Mouse (Mus musculus): ENCODE results near the gene Efna1. TPM values are rescaled to one million over a fixed set of nuclear protein-coding genes. Genes with fewer than 3 reads are reported as not detected.
A peak's percentile ranks its signal among the peaks of the same experiment; 100 is the strongest.

The Efna1 gene
- polyA plus RNA-seq, 1 experiment from 2014 or later = 11.0 TPM

DNA sequence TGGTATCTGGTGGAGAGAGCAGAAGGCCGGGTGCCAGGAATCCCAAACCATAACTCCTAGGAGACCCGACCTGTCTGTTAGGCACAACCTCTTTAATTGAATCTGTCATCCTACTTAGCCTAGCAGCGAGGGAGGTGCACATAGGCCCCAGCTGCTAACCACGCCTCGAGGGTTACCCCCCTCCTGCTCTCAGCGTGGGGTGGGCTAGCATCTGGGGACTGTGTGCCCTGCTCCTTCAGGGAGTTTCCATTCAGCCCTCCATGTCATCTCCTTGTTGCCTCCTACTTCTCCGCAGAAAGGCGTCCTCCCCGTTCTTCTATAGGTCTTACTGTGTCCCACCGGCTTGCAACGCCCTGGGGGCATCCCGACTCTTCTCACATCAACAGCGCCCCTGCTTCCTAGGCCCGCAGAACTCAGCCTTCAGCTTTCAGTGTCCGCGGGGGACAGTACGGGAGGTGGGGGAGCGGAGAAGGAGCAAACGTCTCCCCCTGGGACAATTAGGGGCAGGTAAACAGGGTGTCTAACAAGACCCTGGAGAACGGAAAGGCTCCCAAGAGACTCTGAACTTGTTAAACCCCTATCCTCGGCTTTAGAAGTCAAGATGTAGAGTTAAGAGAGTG, 38.1 kb upstream of the Efna1 start:
- H3K36me3 ChIP-seq = no peaks in the 10 kb centered on the region
- 7% methylated on average over 21 of the region's 21 CpGs for WGBS
- peak overlapping the region; percentile 43 for H3K9ac ChIP-seq (replicated peaks)
- peaks cover 95% of the 10 kb centered on the region for H3K27me3 ChIP-seq
- ATAC-seq (ENCODE audit: low FRiP score, low read depth) = no peak
- peak overlapping the region; percentile 69 for H3K4me3 ChIP-seq
- H3K9me3 ChIP-seq = no peaks in the 10 kb centered on the region
- H3K4me1 ChIP-seq = peaks cover 72% of the 10 kb centered on the region
- no peak overlapping the region; the same call in 1 of the 2 replicates for H3K27ac ChIP-seq (replicated peaks)
- peak overlapping the region; percentile 93 for H3K4me2 ChIP-seq (replicated peaks)

DNA sequence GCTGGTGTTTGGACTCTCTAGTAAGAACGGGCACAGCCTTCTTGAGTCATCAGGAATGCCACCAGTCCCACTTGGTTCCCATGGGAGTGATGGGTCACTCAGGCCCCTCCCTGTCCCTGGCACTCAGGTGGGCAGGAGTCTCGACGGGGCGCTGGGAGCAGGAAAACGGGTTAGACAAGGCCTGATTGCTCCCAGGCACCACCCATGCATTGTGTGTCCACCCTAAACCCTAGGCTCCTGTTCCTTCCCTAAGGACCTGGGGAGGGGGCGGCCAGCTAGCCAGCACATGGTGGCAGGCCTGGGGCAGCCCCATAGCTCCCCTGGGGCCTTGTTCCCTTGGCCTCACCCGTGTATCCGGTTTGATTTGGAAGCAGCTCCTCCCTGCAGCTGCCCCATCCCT, 37.4 kb upstream of the Efna1 start:
- H3K9ac ChIP-seq (replicated peaks) = no peak overlapping the region
- peaks cover 88% of the 10 kb centered on the region for H3K27me3 ChIP-seq
- H3K27ac ChIP-seq (replicated peaks) = no peak overlapping the region
- H3K4me3 ChIP-seq = no peak overlapping the region
- no peaks in the 10 kb centered on the region for H3K9me3 ChIP-seq
- H3K36me3 ChIP-seq = no peaks in the 10 kb centered on the region
- ATAC-seq (ENCODE audit: low FRiP score, low read depth) = no peak
- peaks cover 72% of the 10 kb centered on the region for H3K4me1 ChIP-seq
- WGBS = 72% methylated on average over 8 of the region's 8 CpGs
- no peak overlapping the region for H3K4me2 ChIP-seq (replicated peaks)

DNA sequence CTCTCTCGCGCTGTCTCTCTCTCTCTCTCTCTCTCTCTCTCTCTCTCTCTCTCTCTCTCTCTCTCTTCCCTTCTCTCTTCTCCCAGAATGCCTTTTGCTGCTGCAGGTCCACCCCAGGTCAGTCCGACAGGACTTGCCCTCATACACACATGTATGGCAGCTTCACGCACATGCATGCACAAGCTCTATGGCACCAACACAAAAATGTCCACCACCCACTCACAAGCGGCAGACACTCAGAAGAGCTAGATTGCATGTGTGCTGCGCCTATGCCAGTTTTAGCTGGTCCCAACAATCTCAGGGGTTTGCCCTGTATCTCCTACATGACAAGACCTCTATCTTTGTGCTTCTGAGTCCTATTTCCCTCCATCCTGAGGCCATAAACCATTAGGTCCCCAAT, 36.3 kb upstream of the Efna1 start:
- Histone ChIP-seq H3K9me3 (no peaks in the 10 kb centered on the region), H3K4me2 (replicated peaks) (peak overlapping the region; percentile 25), H3K27me3 (peaks cover 77% of the 10 kb centered on the region), H3K4me1 (peaks cover 63% of the 10 kb centered on the region), H3K27ac (replicated peaks) (no peak overlapping the region), H3K4me3 (no peak overlapping the region), H3K36me3 (no peaks in the 10 kb centered on the region), H3K9ac (replicated peaks) (no peak overlapping the region)
- WGBS = 57% methylated on average over 6 of the region's 6 CpGs
- no peak for ATAC-seq (ENCODE audit: low FRiP score, low read depth)

DNA sequence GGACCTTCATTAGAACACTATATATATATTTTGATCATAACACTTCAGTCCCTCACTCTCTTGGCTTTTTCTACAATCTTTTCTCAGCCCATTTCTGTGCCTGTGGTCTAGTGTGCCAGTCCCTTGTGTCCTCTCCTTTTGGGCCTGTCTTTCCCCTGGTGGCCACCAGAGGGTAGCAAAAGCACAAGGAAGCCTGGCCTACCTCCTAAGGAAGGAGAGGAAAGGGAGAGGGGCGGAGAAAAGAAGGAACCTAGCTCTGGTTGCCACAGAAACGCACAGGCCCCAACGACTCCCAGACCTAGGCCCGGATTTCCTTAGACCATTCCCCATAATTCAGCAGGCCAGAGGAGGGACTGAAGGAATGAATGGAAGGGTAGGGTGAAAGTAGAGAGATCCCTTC, 35.9 kb upstream of the Efna1 start:
- no peaks in the 10 kb centered on the region for H3K9me3 ChIP-seq
- no peak overlapping the region for H3K4me3 ChIP-seq
- 0 out of 2 replicates have a peak, but pooled peaks have one; percentile 21 for ATAC-seq (ENCODE audit: low FRiP score, low read depth)
- 2% methylated on average over 4 of the region's 4 CpGs for WGBS
- H3K9ac ChIP-seq (replicated peaks) = no peak overlapping the region
- peaks cover 59% of the 10 kb centered on the region for H3K4me1 ChIP-seq
- peak overlapping the region; percentile 60 for H3K4me2 ChIP-seq (replicated peaks)
- no peaks in the 10 kb centered on the region for H3K36me3 ChIP-seq
- no peak overlapping the region for H3K27ac ChIP-seq (replicated peaks)
- H3K27me3 ChIP-seq = peaks cover 73% of the 10 kb centered on the region

DNA sequence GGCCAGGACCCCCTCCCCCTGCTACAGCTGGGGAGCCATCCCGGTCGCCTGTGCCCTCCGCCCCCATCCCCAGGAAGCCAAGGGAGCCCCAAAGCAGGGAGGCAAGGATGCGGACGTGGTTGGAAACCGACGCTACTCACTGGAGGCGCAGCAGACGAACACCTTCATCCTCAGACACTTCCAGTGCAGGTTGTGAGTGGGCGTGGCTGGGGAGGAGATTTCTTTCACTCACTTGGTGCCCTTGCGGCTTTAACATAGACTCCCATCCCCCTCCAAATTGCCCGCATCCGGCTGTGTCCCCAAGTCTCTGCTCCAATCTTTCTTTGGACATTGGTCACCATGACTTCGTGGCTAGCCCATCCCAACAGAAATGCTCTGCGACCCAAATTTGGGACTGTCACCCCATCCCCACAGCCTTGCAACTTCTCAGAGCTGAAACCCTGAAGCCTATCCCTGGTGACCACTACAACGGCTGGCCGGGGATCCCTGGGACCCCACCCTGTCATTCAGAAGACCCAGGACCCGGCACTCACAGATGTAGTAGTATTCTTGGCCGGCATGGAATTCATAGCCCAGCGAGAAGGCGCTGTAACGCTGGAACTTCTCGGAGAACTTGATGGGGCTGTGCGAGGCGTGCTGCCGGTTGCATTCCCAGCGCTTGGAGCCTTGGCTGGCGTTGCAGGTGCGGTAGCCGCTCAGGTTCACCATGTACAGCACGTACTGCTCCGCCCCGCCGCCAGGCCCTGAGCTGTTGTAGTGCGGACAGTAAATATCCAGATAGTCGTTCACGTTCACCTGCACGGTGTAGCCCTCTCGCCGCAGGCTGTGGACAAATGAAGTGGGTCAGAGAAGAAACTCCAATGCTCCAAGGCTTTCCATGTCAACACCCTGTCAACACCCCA, 35.2 kb upstream of the Efna1 start:
- Histone ChIP-seq H3K4me2 (replicated peaks) (peak overlapping the region; percentile 60), H3K9ac (replicated peaks) (peak overlapping the region; percentile 39; the same call in 1 of the 2 replicates), H3K27me3 (peaks cover 67% of the 10 kb centered on the region), H3K4me3 (peak overlapping the region; percentile 36), H3K27ac (replicated peaks) (no peak overlapping the region), H3K9me3 (no peaks in the 10 kb centered on the region), H3K4me1 (peaks cover 53% of the 10 kb centered on the region), H3K36me3 (no peaks in the 10 kb centered on the region)
- peak; percentile 12; the same call in 1 of the 2 replicates for ATAC-seq (ENCODE audit: low FRiP score, low read depth)
- WGBS = 8% methylated on average over 40 of the region's 40 CpGs

DNA sequence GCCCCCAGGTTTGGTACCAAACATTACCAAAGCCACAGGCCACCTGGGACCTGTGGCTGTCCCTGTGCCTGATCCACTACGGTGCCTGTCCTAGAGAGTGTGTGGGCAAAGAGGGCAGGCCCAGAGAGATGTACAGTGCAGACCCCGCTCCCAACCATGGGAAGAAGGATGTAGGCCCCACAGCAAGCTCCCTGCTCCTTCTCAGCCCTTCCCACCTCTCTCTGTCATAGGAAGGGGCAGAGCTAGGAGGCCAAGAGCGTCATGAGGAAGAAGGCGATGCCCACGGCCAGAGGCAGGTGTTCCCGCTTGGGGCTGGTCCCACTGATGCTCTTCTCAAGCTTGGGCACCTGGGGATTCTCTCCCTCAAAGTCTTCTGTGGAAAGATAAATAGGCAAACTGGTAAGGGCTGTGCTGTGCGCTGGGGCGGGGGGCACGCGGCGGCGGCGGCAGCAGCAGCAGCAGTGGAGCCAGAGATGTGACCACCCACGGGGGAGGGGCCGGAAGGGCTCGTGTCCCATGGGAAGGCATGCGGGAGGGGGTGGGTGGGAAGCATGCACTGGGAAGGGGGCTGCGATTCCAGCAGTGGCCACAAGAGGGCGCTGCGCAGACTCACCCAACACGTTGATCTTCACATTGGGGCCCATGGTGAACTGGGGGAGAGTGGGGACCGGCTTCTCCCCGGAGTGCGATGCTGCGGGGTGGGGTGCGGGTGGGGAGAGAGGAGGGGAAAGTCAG, 34.4 kb upstream of the Efna1 start:
- peaks cover 44% of the 10 kb centered on the region for H3K4me1 ChIP-seq
- H3K9me3 ChIP-seq = no peaks in the 10 kb centered on the region
- H3K4me3 ChIP-seq = peak overlapping the region; percentile 36
- ATAC-seq (ENCODE audit: low FRiP score, low read depth) = peak; percentile 34
- no peaks in the 10 kb centered on the region for H3K36me3 ChIP-seq
- WGBS = 5% methylated on average over 26 of the region's 26 CpGs
- H3K27ac ChIP-seq (replicated peaks) = no peak overlapping the region
- H3K9ac ChIP-seq (replicated peaks) = peak overlapping the region; percentile 42; the same call in 1 of the 2 replicates
- peak overlapping the region; percentile 60 for H3K4me2 ChIP-seq (replicated peaks)
- peaks cover 58% of the 10 kb centered on the region for H3K27me3 ChIP-seq

DNA sequence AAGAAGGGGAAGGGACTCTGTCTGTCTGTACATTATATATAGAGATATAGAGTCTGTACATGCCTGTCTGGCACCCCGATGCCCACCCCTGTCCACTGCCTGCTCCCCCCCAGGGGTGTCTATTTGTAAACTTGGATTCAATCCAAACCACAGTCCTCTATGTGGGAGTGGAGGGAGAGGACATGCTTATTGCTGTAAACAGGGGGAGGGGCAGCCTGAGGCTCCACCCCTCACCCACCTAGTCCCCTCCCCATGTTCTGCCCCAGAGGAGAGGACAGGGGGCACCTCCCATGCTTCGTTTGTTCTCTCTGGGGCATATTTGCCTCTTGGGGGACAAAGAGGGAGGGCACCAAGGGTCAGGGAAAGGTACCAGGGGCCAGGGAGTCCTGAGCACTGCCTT, 33.8 kb upstream of the Efna1 start:
- H3K9me3 ChIP-seq = no peaks in the 10 kb centered on the region
- no peak overlapping the region for H3K4me3 ChIP-seq
- no peak for ATAC-seq (ENCODE audit: low FRiP score, low read depth)
- H3K9ac ChIP-seq (replicated peaks) = no peak overlapping the region
- peak overlapping the region; percentile 60 for H3K4me2 ChIP-seq (replicated peaks)
- peaks cover 53% of the 10 kb centered on the region for H3K27me3 ChIP-seq
- no peaks in the 10 kb centered on the region for H3K36me3 ChIP-seq
- peaks cover 39% of the 10 kb centered on the region for H3K4me1 ChIP-seq
- 38% methylated on average over 2 of the region's 2 CpGs for WGBS
- H3K27ac ChIP-seq (replicated peaks) = no peak overlapping the region

DNA sequence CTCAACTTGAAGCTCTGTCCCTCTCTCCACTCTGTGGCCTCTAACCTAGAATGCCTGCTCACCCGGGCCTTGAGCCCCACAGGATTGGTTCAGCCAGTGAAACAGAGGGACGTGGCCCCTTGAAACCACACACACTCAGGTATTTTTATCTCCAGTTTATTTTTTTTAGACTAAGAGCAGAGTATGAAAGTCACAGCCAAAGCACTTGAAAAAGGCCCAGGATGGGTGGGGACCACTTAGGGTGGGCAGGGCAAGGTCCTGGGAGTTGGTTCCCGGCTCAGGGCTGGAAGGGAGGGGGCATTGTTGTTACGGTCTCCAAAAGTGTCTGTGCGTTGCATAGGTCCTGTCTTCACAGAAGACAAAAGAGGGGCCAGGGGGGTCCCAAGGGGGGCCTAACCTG, 33.4 kb upstream of the Efna1 start:
- H3K27ac ChIP-seq (replicated peaks) = no peak overlapping the region
- WGBS = 77% methylated on average over 5 of the region's 5 CpGs
- ATAC-seq (ENCODE audit: low FRiP score, low read depth) = no peak

DNA sequence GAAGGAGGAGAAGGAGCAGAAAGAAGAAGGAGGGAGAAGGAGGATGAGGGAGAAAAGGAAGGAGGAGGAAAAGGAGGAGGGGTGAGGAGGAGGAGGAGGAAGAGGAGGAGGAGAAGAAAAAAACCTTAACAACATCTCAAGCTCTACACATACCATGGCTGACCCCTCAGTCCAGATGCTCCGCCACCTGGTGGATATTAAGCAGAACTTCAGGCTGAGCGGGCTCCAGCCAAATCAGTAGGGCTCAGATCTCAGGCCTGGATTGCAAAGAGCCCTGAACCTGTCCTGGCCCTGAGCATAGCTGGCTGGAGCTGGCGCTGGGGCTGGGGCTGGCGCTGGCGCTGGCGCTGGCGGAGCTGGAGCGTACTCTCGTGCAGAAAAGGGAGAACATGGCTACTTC, 27.1 kb upstream of the Efna1 start:
- Histone ChIP-seq H3K36me3 (no peaks in the 10 kb centered on the region), H3K4me1 (no peaks in the 10 kb centered on the region), H3K4me2 (replicated peaks) (no peak overlapping the region), H3K4me3 (no peak overlapping the region), H3K27me3 (peaks cover 4% of the 10 kb centered on the region; the same call in 1 of the 2 replicates), H3K27ac (replicated peaks) (no peak overlapping the region), H3K9ac (replicated peaks) (no peak overlapping the region; the same call in 1 of the 2 replicates), H3K9me3 (no peaks in the 10 kb centered on the region)
- 3% methylated on average over 9 of the region's 9 CpGs for WGBS
- peak; percentile 82; the same call in 1 of the 2 replicates for ATAC-seq (ENCODE audit: low FRiP score, low read depth)

More for the DNA sequence above, 33.4 kb upstream of the Efna1 start:
- Histone ChIP-seq H3K9ac (replicated peaks) (no peak overlapping the region), H3K36me3 (no peaks in the 10 kb centered on the region), H3K4me3 (no peak overlapping the region), H3K27me3 (peaks cover 48% of the 10 kb centered on the region), H3K4me2 (replicated peaks) (no peak overlapping the region), H3K9me3 (no peaks in the 10 kb centered on the region), H3K4me1 (peaks cover 35% of the 10 kb centered on the region)

DNA sequence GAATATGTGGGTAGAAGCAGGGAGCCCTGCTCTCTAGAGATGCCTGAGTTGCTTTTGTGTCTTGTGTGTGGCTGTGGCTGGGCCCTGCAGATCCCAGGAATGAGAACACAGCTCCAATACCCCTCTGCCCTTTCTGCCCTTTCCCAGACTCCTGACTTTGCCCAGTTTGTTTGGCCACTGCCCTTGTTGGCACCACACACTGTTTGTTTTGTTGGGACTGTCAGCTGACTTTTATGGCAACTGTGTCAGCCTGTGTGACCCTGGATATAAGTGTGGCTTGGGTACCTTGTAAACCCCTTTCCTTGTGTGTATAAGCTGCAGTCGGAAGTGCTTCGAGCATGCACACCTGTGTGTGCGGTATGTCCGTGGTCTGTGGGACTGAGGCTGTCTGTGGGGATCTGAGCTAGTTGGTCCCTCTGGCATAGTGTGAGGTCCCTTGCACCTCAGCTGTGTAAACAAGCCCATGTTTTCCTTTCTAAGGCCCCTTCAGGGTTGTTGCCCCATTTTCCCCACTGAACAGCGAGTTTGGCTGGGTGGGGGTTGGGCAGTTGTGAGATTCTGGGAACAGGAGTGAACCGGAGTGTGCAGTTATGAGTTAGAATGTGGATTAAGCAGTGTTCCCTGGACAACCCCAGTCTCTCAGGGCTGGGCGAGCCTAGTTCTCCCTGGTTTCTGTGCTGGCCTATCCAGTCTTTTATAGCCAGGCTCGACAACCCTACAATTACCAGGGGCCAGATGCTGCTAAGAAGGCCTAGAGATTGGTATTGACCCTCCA, 24.8 kb upstream of the Efna1 start:
- H3K27ac ChIP-seq (replicated peaks) = no peak overlapping the region
- no peak overlapping the region for H3K4me2 ChIP-seq (replicated peaks)
- 72% methylated on average over 8 of the region's 8 CpGs for WGBS
- ATAC-seq (ENCODE audit: low FRiP score, low read depth) = no peak
- peaks cover 4% of the 10 kb centered on the region for H3K27me3 ChIP-seq
- H3K9me3 ChIP-seq = no peaks in the 10 kb centered on the region
- no peak overlapping the region for H3K9ac ChIP-seq (replicated peaks)
- no peaks in the 10 kb centered on the region for H3K36me3 ChIP-seq
- H3K4me1 ChIP-seq = no peaks in the 10 kb centered on the region
- H3K4me3 ChIP-seq = no peak overlapping the region

DNA sequence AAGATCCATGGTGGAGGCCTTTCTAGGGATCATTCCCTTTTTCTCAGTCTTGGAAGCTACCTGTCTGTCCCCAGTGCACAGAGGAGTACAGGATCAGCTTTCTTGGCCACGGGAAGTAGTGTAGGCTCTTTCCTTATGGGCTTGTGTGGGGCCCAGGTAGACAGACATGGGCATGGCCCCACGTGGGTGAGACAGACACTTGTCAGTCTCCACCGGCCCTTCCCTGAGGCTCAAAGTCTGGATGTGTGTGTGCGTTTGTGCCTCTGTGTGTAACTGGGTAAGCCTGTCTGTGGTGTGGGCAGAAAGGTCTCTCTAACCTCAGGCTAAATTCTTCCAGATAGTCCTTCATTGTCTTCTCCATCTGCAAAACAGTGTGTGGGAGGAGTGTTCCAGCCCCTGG, 24.2 kb upstream of the Efna1 start:
- H3K27me3 ChIP-seq = peaks cover 8% of the 10 kb centered on the region
- no peaks in the 10 kb centered on the region for H3K4me1 ChIP-seq
- H3K4me3 ChIP-seq = no peak overlapping the region
- no peaks in the 10 kb centered on the region for H3K9me3 ChIP-seq
- WGBS = 66% methylated on average over 4 of the region's 4 CpGs
- no peaks in the 10 kb centered on the region for H3K36me3 ChIP-seq
- no peak for ATAC-seq (ENCODE audit: low FRiP score, low read depth)
- no peak overlapping the region for H3K9ac ChIP-seq (replicated peaks)
- H3K4me2 ChIP-seq (replicated peaks) = no peak overlapping the region
- H3K27ac ChIP-seq (replicated peaks) = no peak overlapping the region
